Mouse (Mus musculus) forelimb bud, embryonic 11.5 days (tissue): ENCODE data around the gene March2.

ENCODE experiments used
- DNase-seq: peaks from one replicate; pipeline ENCODE4 v3.0.0-alpha.2; 2012; ENCODE audit warnings: low read depth, low spot score

Gene March2

DNA sequence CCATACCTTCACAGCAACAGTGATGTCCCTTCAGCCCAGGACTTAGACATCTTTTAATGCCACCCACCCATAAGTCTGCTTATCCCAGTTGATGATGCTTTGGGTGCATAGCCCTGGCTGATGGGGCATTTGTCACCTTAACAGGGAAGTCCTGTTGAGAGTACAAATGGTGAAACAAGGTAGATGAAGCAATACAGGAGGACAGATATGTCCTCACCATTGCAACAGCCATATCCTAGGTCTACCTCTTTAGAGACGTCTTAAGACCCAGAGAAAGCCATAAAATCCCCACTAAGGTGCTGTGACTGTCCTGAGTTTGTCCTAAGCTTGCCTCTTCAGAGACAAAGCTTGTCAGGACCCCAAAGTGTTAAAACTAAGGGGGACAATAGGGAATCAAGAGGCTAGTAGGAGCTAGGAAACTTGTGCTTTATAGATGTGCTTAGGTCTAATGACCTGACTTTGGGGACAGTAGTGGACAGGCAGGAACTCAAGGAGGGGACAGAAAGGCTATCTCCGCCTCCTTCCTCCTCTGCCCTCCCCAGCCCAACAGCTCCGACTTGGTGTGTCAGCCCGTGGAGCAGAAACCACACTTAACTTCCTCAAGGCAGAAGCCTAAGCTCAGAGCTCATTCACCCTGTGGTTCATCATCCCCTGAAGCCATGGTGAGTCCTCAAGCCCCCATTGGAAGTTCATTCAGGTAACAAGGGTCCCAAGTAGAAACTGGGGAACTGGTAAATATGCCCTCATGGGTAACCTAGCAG is 80.8 kb downstream of the March2 start, which contains the start of gene Pram1:
TSS of gene Pram1 (plus strand) at position 541 of the 761 bp plus-strand sequence.
- no peak for DNase-seq

DNA sequence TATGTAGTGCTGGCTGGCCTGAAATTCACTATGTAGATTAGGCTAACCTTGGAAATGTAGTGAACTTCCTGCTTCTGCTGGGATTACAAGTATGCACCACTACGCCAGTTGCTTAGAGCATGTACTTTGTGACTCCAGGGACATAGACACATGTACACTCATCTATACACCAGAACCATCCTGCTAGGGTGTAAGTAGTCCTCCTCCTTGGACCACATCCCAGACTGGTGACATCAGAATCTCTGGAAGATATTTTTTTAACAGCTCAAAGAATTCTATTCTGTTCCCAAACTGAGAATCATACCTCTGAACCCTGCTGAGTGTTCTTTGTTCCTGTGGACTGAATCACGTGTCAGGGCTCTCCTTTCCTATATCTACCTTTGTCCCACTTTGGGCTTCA is 81.4 kb downstream of the March2 start:
- DNase-seq, result no peak
